Mouse (Mus musculus): ENCODE data around the gene Sars2.

Gene Sars2

DNA sequence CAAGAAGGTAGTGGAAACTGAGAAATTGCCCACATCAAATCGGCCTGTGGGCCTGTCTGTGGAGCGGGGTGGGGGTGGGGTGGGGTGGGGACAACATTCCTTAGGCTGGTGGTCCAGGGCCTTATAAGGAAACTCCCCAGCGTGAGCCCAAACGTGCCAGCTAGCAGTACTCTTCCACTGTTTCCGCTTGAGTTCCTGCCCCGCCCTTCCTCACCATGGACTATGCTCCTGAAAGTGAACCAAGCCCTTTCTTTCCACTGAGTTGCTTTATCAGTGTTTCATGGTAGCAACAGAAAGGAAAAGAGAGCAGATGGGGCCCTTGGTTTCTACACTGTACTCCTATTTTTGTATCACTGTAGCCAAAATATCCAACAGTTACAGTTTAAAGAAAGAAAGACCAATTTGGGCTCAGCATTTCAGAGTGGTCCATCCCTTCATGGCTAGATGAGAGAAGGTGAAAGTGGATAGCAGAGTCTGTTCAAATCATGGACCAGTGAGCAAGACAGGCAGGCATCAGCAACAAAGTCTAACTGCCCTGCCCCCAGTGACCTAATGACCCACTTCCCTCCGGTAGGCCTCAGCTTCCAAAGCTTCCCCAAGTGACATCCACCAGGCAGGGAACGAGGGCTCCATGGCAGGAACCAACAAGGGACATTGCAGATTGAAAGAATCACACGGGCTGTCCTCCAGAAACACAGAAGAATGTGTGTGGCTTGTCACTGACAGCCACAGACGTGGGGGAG lies 61.2 kb downstream of the Sars2 start:
- DNase-seq (ENCODE audit: extremely low spot score, low read depth, low spot score): no peak

Measured in hindlimb bud, embryonic 11.5 days (tissue).